Mouse (Mus musculus) thymus, adult 2 months (tissue): ENCODE measurements around the gene Sdhb.

Experiments used
- CTCF ChIP-seq: fragments of 200-500 bp; IDR thresholded peaks from 2 replicates; pipeline ENCODE4 v1.5.1; 2012; ENCODE audit warnings: mild to moderate bottlenecking, control low read depth, low read length, moderate library complexity, borderline replicate concordance; ENCODE audit not compliant: control insufficient read depth, poor library complexity, insufficient read depth; ENCODE audit errors: extremely low read depth
- POLR2A ChIP-seq: fragments of 200-500 bp; IDR thresholded peaks from 2 replicates; pipeline ENCODE4 v1.6.1; 2012; ENCODE audit warnings: mild to moderate bottlenecking, low read length, control low read depth, moderate library complexity; ENCODE audit not compliant: control insufficient read depth, poor library complexity, insufficient read depth; ENCODE audit errors: extremely low read depth

DNA sequence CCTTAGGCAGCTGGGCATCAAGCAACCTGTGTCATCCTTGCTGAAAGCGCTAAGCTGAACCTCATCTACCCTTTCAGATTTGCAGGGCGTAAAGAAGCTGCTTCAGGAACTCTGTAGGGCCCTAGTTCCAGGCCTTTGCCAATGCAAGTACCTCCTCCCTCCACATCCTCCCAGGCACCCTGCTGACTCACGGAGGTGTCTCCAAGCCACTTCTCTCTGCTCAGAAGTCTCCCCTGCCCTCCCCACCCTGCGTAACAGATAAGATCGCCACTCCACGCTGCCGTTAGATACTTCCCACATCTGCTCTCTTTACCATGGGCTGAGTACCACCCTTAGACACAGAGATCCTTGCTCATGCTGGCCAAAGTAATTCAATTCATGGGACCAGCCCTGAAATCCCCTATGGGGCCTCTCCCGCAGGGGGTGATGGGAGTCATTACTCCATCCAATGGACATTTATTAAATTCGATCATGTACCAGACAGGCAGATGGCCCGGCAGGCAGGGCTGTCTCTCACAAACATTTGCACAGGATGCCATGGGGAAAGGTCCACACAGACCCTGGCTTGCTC lies 30.0 kb upstream of the Sdhb start:
- TF ChIP-seq CTCF (no peak), POLR2A (no peak)
